Mouse (Mus musculus) frontal cortex, postnatal 36 days (tissue): ENCODE data around the gene Zc3h7b.

Experiments
- DNase-seq, 2 experiments: peaks; one replicate each; pipeline ENCODE4 v3.0.0; 2022; ENCODE audit warnings: low spot score in 2 of 2

The Zc3h7b gene

DNA sequence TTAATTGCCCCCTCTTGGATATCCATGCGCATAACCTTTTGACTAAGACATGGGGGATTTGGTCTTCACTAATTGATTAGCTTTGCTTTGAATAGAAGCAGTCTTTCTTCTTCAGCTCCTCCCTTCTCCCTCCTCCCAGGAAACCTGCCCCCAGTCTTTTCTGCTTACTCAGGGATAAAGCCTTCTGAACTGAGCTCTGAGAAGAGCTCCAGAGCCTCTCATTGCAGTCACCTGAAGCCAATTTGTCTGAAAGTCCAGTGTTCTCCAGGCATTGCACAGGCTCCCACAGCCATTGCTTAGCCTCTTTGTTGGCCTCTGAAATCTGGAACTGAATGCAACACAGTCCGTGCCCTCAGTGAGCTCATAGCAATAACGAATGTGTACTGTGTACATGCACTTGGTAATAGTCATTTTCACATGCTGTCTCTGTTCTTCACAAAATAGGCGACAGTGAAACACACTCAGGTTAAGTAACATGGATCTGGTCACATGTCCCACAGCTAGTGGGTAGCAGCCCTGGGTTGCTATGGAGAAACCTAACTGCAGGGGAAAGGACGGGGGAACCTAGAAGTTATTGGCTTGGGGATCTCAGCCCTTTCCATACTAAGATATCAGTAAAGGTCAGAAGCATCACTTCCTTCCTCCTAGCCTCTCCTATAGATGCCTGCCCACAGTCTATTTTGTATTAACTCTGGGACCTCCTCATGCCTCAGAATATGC is 69.3 kb downstream of the Zc3h7b start:
- no peak for DNase-seq

DNA sequence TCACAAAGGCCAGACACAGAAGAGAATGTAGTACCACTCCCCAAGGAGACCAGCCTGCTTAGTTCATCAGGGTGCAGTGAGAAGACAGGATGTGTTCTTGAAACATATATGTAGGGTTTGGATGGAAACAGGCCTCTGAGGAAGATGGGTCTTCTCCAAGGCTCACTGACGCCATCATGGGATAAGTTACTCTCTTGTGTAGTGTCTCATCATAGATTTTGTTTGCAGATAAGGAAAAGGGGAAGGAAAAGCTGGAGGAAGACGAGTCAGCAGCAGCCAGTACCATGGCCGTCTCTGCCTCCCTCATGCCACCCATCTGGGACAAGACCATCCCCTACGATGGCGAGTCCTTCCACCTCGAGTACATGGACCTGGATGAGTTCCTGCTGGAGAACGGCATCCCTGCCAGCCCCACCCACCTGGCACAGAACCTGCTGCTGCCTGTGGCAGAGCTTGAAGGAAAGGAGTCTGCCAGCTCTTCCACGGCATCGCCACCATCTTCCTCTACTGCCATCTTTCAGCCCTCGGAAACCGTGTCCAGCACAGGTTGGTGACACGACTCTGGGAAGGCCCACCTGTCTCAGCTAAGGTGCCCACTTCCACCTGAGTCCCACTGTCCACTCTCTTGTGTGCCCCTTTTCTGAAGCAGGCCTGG is 70.0 kb downstream of the Zc3h7b start:
- no peak for DNase-seq

DNA sequence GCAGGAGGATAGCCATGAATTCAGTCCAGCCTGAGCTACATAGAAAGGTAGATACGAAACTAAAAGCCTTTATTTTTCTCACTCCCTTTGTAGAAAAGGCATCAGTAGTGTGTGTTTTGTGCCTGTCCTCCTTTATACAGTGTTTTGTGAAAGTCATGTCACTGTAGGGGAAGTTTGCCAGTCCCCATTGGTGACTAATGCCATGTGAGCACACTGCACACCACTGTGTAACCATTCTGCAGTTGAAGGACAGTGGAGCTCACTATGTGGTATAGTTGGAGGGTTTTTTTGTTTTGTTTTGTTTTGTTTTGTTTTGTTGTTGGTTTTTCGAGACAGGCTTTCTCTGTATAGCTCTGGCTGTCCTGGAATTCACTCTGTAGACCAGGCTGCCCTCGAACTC is 73.5 kb downstream of the Zc3h7b start:
- DNase-seq: no peak

DNA sequence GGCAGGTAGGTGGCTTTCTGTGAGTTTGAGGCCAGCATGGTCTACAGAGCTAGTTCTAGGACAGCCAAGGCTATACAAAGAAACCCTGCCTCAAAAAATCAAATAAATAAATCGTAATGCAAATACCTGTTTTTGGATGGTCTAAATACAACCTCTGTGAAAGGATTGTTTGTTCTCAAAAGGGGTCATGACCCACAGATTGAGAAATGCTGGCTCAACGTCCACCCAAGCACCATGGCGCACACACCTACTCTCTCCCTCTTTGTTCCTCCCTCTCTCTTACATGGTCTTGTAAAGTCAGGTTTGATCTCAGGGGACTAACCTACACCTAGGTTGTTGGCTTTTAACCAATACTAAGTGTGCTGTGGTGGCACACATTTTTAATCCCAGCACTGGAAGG is 77.8 kb downstream of the Zc3h7b start:
- DNase-seq: no peak

DNA sequence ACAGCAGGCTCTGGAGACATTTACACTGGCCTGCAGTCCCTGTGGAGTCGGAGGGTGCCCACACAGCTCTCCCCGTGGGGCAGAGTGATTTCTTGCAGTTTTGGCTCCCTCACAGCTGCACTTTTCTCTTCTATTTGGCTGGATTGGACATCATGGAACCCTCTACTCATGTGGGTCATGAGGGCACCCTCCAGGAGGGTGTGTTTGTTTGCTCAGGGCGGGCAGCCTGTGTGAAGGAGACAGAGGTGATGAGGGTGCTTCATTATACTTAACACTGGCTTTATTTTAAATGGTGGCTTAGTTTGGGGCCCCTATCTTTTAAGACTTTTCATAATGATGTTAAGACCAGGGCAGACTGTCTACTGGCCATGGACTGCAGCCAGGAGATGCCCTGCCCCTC is 80.0 kb downstream of the Zc3h7b start:
- no peak for DNase-seq

DNA sequence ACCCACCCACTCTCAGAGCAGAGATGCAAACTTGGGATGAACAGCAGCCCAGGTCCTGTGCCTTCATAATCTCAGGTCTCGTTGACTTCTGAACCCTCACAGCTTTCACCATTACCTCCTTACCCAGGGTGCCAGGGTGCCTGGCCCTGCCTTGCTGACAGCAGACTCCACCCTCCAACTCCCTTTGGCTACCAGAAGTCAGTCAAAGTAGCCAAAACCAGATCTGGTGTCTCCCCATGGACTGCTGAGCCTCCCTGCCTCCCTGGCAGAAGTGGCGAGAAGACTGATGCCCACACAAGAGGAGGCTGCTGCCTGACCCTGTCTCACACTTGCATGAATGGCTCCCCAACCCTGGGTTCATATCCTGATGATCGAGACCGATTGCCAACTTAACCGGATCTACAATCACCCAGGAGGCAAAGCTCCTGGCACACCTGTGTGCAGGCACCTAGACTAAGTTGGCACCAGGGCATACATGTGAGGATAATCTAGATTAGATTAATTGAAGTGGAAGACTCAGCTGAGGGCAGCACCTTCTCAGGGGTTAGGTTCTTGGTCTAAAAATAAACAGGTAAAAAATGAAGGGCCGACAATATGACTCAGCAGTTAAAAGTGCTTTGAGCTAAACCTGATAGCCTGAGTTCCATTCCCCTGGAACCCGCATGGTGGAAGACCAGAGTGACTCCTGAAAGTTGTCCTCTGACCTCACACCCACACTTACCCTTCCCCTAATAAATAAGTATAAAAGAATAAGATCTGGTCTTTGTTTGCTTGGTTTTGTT is 83.8 kb downstream of the Zc3h7b start:
- DNase-seq: no peak

DNA sequence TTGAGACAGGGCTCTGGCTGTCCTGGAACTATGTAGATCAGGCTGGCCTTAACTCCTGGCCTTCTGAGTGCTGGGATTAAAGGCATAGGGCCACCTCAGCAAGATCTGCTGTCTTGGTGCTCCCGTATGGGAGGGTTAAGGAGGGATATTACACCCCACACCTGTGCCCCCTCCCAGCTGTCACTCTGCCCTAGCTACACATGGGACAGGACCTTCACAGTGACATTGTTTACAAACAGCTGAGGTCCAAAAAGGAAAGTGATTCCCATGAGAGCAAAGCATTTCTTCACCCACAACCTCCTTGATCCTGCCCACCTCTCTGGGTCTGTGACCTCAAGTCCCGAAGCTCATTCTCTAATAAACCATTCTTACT is 84.3 kb downstream of the Zc3h7b start:
- DNase-seq: no peak

DNA sequence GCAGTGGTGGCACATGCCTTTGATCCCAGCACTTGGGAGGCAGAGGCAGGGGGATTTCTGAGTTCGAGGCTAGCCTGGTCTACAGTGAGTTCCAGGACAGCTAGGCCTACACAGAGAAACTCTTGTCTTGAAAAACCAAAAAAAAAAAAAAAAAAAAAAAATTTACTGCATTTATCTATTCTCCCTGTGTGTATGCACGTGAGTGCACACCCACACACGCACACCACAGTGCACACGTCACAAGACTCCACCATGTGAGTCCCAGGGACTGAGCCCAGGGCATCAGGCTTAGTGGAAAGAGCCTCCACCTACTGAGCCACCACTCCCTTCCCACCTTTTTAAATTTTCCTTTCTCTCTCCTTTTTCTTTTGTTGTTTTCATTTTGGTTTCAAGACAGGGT is 85.7 kb downstream of the Zc3h7b start:
- no peak for DNase-seq

DNA sequence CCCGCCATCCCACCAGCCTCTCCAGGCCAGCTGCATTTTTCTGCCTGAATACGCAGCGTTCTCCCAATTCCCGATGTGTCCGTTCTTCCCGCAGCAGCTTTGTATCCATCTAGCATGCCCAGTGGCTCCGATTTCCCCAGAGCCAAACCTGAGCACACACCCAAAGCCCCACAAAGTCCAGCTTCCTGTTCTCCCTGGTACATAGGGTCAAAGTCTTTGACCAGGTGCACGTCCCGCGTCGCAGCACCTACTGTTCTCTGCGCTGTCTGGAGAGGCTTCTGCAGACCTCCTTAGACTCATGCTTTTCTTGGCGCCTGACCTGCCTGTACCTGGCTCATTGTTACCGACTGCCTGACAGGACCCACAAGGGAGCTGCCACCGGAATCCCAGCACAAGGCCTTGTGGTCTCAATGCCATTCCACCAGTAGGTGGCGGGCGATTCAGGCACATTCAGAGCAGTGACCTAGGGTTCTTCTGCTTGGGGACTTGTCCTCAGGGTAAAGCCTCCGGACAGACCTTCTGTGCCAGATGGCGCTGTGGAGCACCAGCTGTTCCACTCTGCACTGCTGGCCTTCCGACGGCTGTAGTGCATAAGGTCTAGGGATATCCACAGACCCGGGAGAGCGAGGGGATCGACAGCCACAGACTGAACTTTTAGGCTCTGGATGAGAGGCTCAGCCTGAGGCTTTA is 86.4 kb downstream of the Zc3h7b start:
- DNase-seq: peak; percentile 79 to 86

DNA sequence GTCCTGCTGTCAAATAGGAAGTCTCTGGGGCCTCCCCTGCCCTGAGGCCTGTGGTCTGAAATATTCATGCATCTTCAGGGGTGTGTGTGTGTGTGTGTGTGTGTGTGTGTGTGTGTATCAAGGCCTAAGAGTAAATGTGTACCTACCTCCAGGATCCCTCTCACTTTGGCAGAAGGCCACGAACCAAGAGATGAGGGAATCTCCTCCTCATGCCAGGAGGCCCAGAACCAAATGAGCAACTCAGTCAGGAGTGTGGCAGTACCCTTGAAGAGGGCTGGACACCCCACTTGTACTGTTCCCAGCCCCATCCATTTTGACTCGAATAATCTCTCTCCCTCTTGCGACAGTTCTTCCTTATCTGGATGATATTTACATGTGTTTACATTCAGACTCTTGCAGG is 87.4 kb downstream of the Zc3h7b start:
- DNase-seq: no peak

DNA sequence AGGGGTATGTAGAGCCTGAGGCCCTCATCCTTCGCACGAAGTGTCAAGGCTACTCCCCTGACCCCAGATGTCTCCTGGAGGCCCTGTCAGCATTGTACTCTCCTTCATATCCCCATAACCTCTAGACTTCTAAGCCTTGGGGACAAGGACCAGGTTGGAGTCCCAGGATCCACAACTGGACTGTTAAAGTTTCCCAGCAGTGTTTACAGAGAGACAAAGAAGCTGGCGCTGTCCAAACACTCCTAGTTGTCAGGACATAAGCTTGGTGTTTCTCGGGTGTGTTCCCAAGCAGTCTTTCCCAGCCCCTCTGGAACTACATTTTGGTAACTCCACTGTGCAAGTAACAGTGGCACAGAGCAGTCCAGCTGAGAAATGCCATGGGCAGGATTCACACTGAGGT is 88.6 kb downstream of the Zc3h7b start:
- DNase-seq: no peak

DNA sequence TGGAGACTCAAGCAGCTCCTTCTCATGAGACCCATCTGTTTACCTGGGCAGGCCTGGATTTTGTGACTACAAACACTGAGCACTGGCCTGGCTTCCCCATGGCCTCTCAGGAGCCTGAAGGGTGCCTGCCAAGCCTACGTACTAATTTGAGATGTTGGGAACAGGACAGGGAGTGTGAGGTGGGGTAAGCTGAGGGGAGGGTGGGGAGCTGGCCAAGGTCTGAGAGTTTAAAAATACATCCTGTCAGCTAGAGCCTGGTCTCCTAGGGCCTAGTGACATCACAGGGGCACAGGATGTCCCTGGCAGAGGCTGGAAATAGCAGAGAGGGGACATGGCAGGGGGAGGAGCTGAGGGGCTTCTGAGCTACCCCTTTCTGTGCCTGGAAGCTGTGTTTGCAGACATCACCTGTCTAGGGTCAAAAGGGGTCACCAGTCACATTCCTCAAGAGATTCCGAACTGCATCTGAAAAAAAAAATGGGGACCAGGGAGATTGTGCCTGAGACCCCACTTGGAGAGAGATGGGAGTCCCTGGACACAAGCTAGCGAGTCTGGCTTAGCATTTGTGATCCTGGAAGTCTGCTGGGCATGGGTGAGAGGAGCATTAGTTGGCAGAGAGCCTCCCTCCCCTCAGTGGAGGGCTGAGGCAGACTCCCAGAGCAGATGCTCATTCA is 89.4 kb downstream of the Zc3h7b start:
- no peak for DNase-seq

DNA sequence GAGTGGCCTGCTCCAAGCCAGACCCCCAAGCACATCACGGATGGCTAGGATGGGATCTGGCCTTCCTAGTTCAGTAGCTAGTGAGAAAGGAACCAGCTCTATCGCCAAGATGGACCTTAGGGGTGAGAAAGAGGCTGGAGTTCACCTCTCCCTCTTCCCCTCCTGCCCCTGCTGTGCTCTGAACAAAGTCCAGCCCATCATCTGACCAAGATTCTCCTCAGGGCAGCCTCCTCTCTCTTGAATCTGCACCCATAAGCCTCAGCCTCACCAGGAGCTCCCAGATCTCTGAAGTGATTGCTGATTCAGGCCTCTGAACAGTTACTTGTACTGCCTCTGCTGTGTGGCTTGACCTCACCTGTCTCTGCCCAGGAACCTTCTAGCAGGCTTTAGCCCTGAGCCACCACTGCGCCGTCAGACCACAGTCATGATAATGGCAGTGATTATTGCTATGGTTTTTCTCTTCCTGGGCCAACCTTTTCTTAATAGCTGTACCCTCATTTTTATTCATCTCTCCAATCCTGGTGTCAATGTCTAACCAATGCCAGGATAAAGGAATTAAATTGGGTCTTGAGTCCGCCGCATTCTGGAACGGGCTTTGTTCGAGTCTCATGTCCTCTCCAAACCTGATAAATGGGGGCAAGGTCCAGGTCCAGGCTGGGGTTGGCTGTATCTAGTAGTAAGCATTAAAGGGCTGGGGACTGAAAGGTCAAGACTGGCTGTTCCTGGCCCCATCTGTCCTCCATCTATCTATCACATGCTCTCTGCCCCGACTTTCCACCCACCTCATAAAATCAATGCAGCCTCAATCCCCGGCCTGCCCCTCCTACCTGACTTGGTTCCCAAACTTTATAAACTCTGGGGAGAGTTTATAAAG is 90.4 kb downstream of the Zc3h7b start:
- no peak for DNase-seq

DNA sequence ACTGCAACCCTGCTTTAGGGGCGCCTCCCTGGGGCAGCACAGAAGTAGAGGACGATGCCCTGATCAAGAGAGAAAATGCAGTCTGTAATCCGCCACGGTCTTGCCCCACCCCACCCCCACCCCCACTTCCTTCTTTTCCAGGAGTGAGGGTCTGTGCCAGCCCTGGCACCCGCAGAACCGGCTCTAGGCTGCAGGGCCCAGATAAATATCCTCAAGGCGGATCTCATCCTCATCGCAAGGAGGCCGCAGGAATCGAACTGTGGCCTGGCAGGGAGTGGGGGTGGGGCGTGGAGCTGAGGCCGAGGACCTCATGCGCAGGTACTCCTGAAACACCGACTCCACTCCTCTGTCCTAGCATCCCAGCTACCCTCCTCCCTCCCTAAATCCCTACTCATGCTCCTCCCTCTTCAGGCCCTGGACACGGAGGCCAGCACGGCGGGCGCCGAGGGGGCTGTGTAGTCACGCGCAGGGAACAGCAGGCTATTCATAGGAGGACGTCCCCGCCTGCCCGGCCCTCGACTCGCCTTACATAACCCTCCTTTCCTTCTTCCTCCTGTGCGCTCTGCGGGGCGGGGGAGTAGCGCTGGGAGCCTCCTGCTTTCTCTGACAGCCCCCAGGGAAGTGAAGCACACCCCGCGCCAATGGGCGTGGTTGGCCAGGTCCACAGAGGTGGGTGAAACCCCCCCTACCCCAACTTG is 91.4 kb downstream of the Zc3h7b start:
- DNase-seq: peak; percentile 89 to 91

DNA sequence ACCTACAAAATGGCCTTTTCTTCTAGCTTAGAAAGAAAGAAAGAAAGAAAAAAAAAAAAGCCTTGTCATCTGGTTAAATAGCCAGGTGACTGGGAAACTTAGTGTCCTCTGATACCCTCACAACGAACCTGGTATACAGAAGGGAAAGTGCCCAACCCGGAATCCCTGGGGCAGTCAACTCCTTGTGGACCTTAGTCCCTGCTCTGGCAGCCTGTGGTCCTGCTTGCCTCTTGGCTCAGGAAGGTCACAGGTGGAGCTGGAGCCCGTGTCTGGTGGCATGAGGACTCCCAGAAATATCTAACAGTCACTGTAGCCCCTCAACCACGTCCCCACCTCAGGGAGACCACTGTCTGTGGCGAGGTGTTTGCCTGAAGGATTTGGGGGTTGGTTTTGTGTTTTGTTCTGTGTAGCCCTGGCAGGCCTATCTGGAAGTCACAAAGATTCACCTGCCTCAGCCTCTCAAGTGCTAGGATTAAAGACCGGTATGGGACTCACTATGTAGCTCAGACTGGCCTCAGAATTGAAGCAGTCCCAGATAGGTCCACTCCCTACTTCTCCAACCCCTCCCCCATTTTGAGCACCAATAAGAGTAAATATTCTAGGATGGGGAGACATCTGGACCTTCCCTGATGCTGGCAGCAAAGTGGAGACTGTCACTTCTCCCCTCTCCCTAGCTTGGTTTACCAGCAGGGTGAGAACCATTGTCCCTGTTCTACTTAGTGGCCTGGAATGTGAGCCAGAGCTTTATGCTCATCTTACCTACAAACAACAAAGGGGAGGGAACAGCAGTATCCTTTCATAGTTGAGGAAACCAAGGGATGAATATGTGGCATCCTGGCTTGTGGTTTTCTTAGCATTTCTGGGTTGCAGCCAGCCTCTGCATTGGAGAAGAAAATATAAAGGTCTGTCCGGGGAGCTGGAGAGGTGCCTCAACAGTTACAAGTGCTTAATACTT is 92.4 kb downstream of the Zc3h7b start:
- no peak for DNase-seq

DNA sequence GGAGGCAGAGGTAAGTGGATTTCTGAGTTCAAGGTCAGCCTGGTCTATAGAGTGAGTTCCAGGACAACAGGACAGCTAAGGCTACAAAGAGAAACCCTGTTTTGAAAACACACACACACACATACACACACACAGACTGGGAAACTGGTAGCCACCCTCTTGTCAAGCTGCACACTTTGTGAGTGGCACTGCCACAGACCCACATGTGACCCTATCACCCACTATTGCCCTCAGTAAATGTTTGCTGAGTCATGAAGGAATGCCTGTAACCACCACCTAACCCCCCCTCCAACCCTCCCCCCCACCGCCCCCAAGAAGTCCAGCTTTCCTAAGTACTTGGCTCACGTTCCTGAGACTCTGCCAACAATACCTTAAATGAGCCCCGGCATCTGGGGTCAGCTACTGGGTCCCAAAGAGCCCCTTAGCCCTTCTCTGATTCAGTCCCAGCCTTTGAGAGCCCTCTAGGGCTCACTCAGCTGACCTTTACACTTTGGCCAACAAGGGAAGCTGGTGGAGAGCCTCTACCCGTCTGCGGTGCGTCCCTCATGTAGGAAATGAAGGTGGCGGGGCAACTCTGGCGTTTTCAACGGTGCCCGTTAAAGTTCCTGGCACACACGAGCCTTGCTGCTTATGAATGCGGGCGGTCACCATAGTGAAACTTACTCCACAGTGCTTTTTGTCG is 93.8 kb downstream of the Zc3h7b start:
- no peak for DNase-seq

DNA sequence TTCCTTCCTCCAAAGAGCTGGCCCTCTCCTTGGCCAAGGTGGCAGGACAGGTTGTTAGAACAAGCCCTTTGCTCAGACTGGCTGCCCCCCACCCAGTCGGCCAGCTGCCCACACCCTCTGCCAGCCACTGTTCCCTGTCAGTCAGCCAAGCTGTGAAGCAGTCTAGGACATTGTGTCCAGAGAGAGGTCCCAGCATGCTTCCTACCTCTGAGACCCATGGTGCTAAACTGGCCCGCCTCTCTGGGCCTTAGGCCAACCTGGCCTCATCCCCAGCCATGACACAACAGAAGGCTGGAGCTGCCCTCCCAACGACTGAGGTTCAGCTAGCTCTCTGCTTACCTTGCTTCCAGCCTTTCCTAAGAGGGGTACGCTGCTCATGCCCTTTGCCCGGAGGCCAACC is 94.8 kb downstream of the Zc3h7b start:
- DNase-seq: peak; percentile 67 to 68

DNA sequence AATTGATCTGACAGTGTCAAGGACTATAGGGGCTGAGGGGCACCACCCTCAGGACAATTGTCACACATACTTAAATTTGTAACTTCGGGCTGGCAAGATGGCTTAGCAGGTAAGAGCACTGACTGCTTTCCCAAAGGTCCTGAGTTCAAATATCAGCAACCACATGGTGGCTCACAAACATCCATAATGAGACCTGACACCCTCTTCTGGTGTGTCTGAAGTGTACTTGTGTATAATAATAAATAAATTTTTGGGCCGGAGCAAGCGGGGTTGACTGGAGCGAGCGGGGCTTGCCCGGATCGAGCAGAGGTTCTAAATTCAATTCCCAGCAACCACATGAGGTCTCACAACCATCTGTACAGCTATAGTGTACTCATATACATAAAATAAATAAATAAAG is 95.4 kb downstream of the Zc3h7b start:
- no peak for DNase-seq
